Mouse (Mus musculus) hindbrain, embryonic 11.5 days (tissue): ENCODE measurements at regions not wholly inside any gene's neighbourhood (a gene's known extent, or its start where the extent isn't known, plus 50 kb on each side); places are given as distances from the start of the nearest gene placed in this dataset.

ENCODE experiments used
- ATAC-seq: fragments of 200-750 bp; cut with Nextera tagmentation; 2 replicates; pipeline ENCODE4 v1.8.0; 2017; ENCODE audit warnings: mild to moderate bottlenecking, moderate TSS enrichment, moderate library complexity; ENCODE audit not compliant: low FRiP score
- DNase-seq: peaks from one replicate; pipeline ENCODE4 v3.0.0-alpha.2; 2015; ENCODE audit warnings: low spot score
- H3K27ac ChIP-seq: fragments of 300-500 bp; sonication (generic); 2 replicates; pipeline ENCODE4 v1.5.1; 2014; ENCODE audit warnings: mild to moderate bottlenecking, low read depth, low read length
- H3K27me3 ChIP-seq: fragments of 300-500 bp; sonication (generic); 2 replicates; pipeline ENCODE4 v1.6.1; 2014; ENCODE audit warnings: mild to moderate bottlenecking, low read length, moderate library complexity, mixed read lengths; ENCODE audit not compliant: control insufficient read depth, insufficient read depth
- H3K36me3 ChIP-seq: fragments of 300-500 bp; sonication (generic); 2 replicates; pipeline ENCODE4 v1.6.1; 2014; ENCODE audit warnings: mild to moderate bottlenecking, low read length, moderate library complexity, mixed read lengths; ENCODE audit not compliant: control insufficient read depth, insufficient read depth
- H3K4me1 ChIP-seq: fragments of 300-500 bp; sonication (generic); replicated peaks from 2 replicates; pipeline ENCODE4 v1.6.1; 2014; ENCODE audit warnings: low read length, mixed read lengths; ENCODE audit not compliant: control insufficient read depth, insufficient read depth
- H3K4me2 ChIP-seq: fragments of 300-500 bp; sonication (generic); replicated peaks from 2 replicates; pipeline ENCODE4 v1.6.1; 2014; ENCODE audit warnings: mild to moderate bottlenecking, low read depth, low read length
- H3K4me3 ChIP-seq: fragments of 300-500 bp; sonication (generic); 2 replicates; pipeline ENCODE4 v1.5.1; 2014; ENCODE audit warnings: low read depth, low read length
- H3K9ac ChIP-seq: fragments of 300-500 bp; sonication (generic); 2 replicates; pipeline ENCODE4 v1.6.1; 2014; ENCODE audit warnings: low read depth, low read length
- H3K9me3 ChIP-seq: fragments of 300-500 bp; sonication (generic); 2 replicates; pipeline ENCODE4 v1.6.1; 2016; ENCODE audit warnings: low read length; ENCODE audit not compliant: control insufficient read depth
- WGBS: fragments of 180-500 bp; shearing (Covaris S2); extraction: QIAGEN DNeasy Blood & Tissue Kit; methylation state at CpG from one replicate; pipeline ENCODE4 v1.1.7; 2014; 5-methylcytosine and 5-hydroxymethylcytosine counted together

DNA sequence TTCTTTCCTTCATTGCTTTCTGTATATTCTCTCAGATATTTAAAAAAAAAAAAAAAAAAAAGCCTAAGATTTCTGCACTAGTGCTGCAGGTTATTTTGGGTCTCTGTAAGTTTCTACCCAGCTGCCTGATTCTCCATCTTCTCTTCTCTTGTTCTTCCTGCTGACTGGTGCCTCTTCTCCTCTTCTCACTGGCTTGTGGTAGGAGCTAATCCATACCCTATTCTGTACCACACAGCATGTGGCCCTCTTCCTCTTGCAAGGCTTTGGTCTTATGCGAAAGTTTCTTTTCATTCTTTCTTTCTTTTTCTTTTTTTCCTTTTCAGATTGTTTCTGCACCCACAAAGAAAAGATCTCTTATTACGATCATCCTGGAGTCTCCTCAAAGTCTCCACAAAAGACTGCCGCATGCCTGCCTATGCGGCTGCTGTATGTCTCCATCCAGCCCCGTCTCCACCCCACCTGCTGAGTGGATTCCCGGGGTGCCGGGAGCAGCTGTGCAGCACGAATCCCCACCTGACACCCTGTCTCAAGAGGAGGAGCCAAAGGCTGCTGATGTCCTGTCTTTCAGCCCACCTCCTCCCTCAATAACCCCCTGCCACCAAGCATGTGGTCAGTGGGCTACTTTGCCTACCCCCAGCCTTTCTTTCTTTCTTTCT is 66.3 kb downstream of the Ythdf1 start:
- DNase-seq = no peak
- H3K4me2 ChIP-seq = peak overlapping the region; percentile 27; the same call in 1 of the 2 replicates
- H3K36me3 ChIP-seq = no peaks in the 10 kb centered on the region
- H3K4me3 ChIP-seq = no peak overlapping the region
- no peaks in the 10 kb centered on the region for H3K9me3 ChIP-seq
- H3K4me1 ChIP-seq = peaks cover 5% of the 10 kb centered on the region; the same call in 1 of the 2 replicates
- peak overlapping the region; percentile 11; the same call in 1 of the 2 replicates for H3K27ac ChIP-seq
- H3K27me3 ChIP-seq = no peaks in the 10 kb centered on the region; the same call in 1 of the 2 replicates
- peak overlapping the region; percentile 35; the same call in 1 of the 2 replicates for H3K9ac ChIP-seq
- 6% methylated on average over 8 of the region's 8 CpGs for WGBS
- ATAC-seq = peak; percentile 58

DNA sequence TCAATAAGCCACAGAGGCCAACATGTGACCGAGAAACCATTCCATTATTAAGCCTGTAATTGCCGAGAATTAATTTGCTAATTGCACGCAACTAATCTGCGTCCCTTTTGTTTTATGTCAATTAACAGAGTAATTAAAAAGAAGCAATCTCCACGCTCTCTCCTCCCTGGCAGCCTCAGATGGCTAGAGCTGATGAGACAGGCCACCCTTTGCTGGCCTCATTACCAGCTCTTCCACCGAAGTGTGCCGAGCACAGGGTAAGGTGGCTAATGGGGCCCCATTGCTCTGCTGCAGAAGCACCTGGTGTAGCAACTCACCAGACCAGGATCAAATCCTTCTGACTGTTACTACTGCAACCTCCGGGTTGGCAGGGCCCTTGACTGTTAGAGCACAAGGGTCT is 70.8 kb upstream of the Bhlhe23 start:
- no peaks in the 10 kb centered on the region for H3K9me3 ChIP-seq
- H3K4me2 ChIP-seq = no peak overlapping the region
- no peaks in the 10 kb centered on the region for H3K36me3 ChIP-seq
- DNase-seq (no peak), ATAC-seq (no peak)
- H3K27me3 ChIP-seq = no peaks in the 10 kb centered on the region
- H3K4me1 ChIP-seq = no peaks in the 10 kb centered on the region
- WGBS = 83% methylated on average over 8 of the region's 8 CpGs
- no peak overlapping the region for H3K4me3 ChIP-seq
- no peak overlapping the region for H3K27ac ChIP-seq
- no peak overlapping the region for H3K9ac ChIP-seq

DNA sequence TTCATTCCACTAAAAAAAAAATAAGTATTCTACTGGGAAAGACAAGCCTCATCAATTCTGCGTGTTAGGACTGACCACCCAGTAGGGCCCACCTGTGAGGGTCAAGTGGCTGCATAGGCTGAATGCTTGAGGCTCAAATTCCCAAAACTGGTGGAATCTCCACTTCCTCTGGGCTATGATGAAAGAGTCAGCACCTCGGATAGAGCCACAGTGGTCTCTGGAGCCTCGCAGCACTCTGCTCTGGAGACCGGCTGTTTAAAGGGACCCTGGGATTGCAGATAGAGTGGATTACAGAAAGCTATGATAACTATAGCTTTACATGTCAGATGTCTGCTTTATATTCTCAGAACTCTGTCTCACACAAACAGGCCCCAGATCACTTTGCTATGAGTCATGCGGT is 68.3 kb upstream of the Bhlhe23 start:
- Histone ChIP-seq H3K4me1 (no peaks in the 10 kb centered on the region), H3K36me3 (no peaks in the 10 kb centered on the region), H3K9me3 (no peaks in the 10 kb centered on the region), H3K27ac (no peak overlapping the region), H3K4me2 (no peak overlapping the region), H3K9ac (no peak overlapping the region), H3K4me3 (no peak overlapping the region), H3K27me3 (no peaks in the 10 kb centered on the region)
- WGBS = 40% methylated on average over 5 of the region's 5 CpGs
- DNase-seq (no peak), ATAC-seq (no peak)

DNA sequence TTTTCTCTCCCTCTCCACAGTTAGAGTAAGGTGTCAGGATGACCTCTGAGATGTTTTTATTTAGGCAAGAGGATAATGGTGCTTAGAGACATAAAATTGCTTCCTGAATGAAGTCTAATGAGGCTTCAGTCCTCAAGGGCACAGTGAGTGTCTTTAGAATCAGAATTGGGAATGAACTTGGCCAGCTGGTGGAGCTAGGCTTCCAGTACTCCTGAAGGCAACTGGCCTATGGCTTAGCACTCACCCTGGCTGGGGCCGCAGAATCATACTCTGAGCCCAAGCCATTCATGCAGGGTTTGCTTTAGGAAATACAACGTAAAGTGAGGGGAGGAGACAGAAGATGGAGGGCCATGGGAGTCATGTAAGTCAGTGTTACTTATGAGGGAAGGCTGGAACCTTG is 67.0 kb upstream of the Bhlhe23 start:
- 79% methylated on average over 2 of the region's 2 CpGs for WGBS
- Histone ChIP-seq H3K4me1 (no peaks in the 10 kb centered on the region), H3K4me2 (no peak overlapping the region), H3K9ac (no peak overlapping the region), H3K36me3 (no peaks in the 10 kb centered on the region), H3K4me3 (no peak overlapping the region), H3K9me3 (no peaks in the 10 kb centered on the region), H3K27ac (no peak overlapping the region), H3K27me3 (no peaks in the 10 kb centered on the region)
- no peak for DNase-seq
- no peak for ATAC-seq

DNA sequence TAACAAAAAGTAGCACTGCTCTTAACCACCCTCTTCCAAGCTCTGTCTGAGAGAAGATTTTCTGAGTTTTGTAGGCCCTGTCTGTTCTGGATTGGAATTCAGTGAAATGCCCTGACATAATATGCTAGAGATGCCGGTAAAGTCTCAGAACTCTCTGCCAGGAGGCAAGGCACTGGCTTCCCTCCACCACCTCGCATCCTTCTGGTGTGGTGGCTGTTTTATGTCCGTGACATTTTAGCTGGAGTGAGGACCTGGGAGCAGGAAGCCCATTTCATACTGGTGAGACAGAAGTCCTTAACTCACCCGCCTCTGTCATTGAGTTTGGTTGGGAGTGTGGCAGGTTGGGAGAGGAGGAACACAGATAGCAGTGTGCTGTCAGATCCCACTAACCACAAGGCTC is 62.4 kb upstream of the Bhlhe23 start:
- no peak overlapping the region for H3K9ac ChIP-seq
- no peak for ATAC-seq
- no peaks in the 10 kb centered on the region for H3K27me3 ChIP-seq
- H3K4me1 ChIP-seq = no peaks in the 10 kb centered on the region
- no peak for DNase-seq
- no peaks in the 10 kb centered on the region for H3K36me3 ChIP-seq
- H3K27ac ChIP-seq = no peak overlapping the region
- WGBS = 84% methylated on average over 4 of the region's 4 CpGs
- no peak overlapping the region for H3K4me3 ChIP-seq
- H3K9me3 ChIP-seq = no peaks in the 10 kb centered on the region
- H3K4me2 ChIP-seq = no peak overlapping the region

DNA sequence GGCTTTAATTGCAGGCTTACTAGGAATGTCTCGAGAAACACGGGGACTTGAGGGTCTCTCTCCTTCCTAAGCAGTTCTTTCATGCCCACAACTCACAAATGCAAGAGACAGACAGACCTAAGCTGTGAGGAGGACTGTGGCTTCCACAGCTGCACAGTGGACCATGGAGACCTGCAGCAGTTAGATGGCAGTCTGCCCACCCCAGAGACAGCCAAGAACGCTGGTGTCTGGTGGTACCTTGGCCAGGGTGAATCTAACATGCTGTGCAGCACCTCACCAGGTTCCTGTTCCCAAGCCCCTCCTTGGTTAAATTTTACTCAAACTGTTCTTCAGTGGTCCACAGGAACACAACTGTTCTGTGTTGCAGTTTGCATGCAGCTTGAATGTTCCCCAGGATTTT is 61.3 kb upstream of the Bhlhe23 start:
- ATAC-seq = no peak
- no peak for DNase-seq
- no peak overlapping the region for H3K4me2 ChIP-seq
- H3K4me3 ChIP-seq = no peak overlapping the region
- no peak overlapping the region for H3K27ac ChIP-seq
- H3K9ac ChIP-seq = no peak overlapping the region
- H3K4me1 ChIP-seq = no peaks in the 10 kb centered on the region
- H3K9me3 ChIP-seq = no peaks in the 10 kb centered on the region
- H3K27me3 ChIP-seq = no peaks in the 10 kb centered on the region
- no peaks in the 10 kb centered on the region for H3K36me3 ChIP-seq
- 82% methylated on average over 3 of the region's 3 CpGs for WGBS

DNA sequence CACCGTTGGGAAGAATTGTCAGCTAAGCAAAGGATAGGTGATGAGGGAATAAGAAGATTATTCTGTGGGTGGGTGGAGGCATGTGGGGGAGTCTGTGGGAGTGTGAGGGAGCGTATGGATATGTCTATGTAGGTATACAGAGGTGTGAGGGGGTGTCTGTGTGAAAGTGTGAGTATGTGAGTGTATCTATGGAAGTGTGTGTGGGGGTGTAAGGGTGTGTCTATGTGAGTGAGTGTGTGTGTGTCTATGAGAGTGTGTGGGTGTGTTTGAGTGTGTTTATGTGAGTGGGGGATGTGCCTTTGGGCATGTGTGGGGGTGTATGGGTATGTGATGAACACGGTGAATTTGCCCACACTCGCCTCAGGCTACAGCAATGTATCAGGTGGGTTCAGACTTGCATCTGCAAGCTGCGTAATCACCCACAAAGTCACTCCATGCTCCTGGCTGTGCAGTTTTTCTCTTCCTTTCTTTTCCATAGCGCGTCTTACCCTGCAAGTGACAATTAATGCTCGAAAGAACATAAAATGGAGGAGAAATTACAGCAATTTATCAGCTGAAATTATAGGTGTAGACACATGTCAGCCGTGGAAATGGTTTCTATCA is 60.7 kb upstream of the Bhlhe23 start:
- Histone ChIP-seq H3K4me1 (no peaks in the 10 kb centered on the region), H3K27me3 (no peaks in the 10 kb centered on the region), H3K4me3 (no peak overlapping the region), H3K9me3 (no peaks in the 10 kb centered on the region), H3K4me2 (no peak overlapping the region), H3K36me3 (no peaks in the 10 kb centered on the region), H3K9ac (no peak overlapping the region), H3K27ac (no peak overlapping the region)
- DNase-seq (no peak), ATAC-seq (no peak)
- 79% methylated on average over 9 of the region's 9 CpGs for WGBS

DNA sequence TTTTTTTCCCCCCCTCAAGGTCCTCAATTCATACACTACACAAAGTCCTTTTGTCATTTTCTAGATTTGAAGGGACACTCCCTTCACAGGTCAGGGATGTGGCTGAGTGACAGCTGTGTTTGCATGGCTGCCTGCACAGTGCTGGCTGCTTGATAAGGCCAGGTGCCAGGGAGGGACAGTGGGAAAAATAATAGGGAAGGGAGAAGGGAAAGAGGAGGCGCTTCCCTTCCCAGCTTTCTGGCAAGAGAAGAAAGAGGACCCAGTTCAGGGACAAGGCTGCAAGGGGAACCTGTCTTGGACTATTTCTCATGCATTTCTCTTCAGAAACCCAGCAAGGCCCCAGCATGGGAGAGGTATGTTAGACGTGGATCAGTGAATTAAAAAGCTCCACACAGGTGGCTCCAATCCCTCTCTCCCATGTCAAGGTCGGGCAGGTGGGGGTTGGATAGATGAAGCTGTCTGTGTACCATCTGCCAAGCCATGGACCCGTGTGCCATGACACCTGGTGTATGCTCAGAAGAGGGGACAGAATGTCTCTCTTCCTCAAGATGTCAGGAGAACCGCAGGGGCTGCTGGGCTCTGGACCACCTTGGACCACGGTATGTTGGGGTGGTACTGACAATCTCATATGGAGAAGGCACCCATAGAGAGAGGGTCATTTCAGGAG is 59.4 kb upstream of the Bhlhe23 start:
- Histone ChIP-seq H3K9me3 (no peaks in the 10 kb centered on the region), H3K27ac (no peak overlapping the region), H3K4me2 (no peak overlapping the region), H3K27me3 (no peaks in the 10 kb centered on the region), H3K4me3 (no peak overlapping the region), H3K36me3 (no peaks in the 10 kb centered on the region), H3K9ac (no peak overlapping the region), H3K4me1 (no peaks in the 10 kb centered on the region)
- ATAC-seq (no peak), DNase-seq (no peak)
- 76% methylated on average over 6 of the region's 6 CpGs for WGBS

DNA sequence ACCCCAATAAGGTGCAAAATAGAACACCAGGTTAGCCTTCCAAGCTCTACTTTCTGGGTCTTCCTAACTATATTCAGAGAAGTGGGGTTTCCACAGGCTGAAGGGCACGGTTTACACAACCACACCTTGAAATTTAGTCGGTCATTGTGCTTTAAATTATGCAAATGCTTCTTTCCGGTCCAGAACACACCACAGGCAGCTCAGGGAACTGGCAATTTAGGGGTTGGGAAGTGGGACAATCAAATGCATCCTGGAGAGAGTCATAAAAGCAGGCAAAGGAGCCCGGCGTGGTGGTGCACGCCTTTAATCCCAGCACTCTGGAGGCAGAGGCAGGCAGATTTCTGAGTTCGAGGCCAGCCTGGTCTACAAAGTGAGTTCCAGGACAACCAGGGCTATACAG is 56.0 kb upstream of the Bhlhe23 start:
- WGBS = 86% methylated on average over 7 of the region's 7 CpGs
- Histone ChIP-seq H3K4me3 (no peak overlapping the region), H3K27ac (no peak overlapping the region), H3K4me1 (no peaks in the 10 kb centered on the region), H3K36me3 (no peaks in the 10 kb centered on the region), H3K9me3 (no peaks in the 10 kb centered on the region), H3K4me2 (no peak overlapping the region), H3K9ac (no peak overlapping the region), H3K27me3 (no peaks in the 10 kb centered on the region)
- ATAC-seq (no peak), DNase-seq (no peak)
